Mouse (Mus musculus) frontal cortex, postnatal 10 days (tissue): ENCODE data around the gene Hoxa6.

ENCODE experiments used
- DNase-seq, 2 experiments: peaks; one replicate each; pipeline ENCODE4 v3.0.0; 2022; ENCODE audit warnings: low spot score in 2 of 2, mixed read lengths in 1 of 2

Gene Hoxa6

GRCm38 (mm10) chr6:52208072-52208867 is at the start of gene Hoxa6:
TSS of gene Hoxa6 (minus strand) at chr6:52208722.
- DNase-seq, result no peak

GRCm38 (mm10) chr6:52256956-52257355 is 48.4 kb upstream of the Hoxa6 start:
- DNase-seq, result peak in 1 of 2 experiments; percentile 57

- no peak for DNase-seq
Observed at GRCm38 (mm10) chr6:52253511-52254500, 45.3 kb upstream of the Hoxa6 start.

GRCm38 (mm10) chr6:52252775-52253376 is 44.4 kb upstream of the Hoxa6 start:
- no peak for DNase-seq

GRCm38 (mm10) chr6:52252016-52252774 is 43.7 kb upstream of the Hoxa6 start:
- DNase-seq, result no peak

GRCm38 (mm10) chr6:52251177-52251879 is 42.8 kb upstream of the Hoxa6 start:
- DNase-seq, result no peak

GRCm38 (mm10) chr6:52249826-52250225 is 41.3 kb upstream of the Hoxa6 start:
- no peak for DNase-seq

GRCm38 (mm10) chr6:52249415-52249738 is 40.9 kb upstream of the Hoxa6 start:
- DNase-seq, result no peak

GRCm38 (mm10) chr6:52248638-52249414 is 40.3 kb upstream of the Hoxa6 start:
- no peak for DNase-seq

- no peak for DNase-seq
Observed at GRCm38 (mm10) chr6:52247766-52248637, 39.5 kb upstream of the Hoxa6 start.

- DNase-seq, result no peak
Observed at GRCm38 (mm10) chr6:52246916-52247315, 38.4 kb upstream of the Hoxa6 start.

GRCm38 (mm10) chr6:52246403-52246803 is 37.9 kb upstream of the Hoxa6 start:
- no peak for DNase-seq

- no peak for DNase-seq
Observed at GRCm38 (mm10) chr6:52245757-52246142, 37.2 kb upstream of the Hoxa6 start, which contains the start of gene Hoxa11. TSS of gene Hoxa11 (minus strand) at chr6:52245810.

GRCm38 (mm10) chr6:52245040-52245756 is 36.7 kb upstream of the Hoxa6 start:
- DNase-seq, result no peak

GRCm38 (mm10) chr6:52244471-52245039 is 36.0 kb upstream of the Hoxa6 start:
- no peak for DNase-seq

- no peak for DNase-seq
Observed at GRCm38 (mm10) chr6:52243681-52244121, 35.2 kb upstream of the Hoxa6 start.

- DNase-seq, result no peak
Observed at GRCm38 (mm10) chr6:52242801-52243332, 34.3 kb upstream of the Hoxa6 start.
